Mouse (Mus musculus) megakaryocyte-erythroid progenitor cell, adult 5-6 weeks (primary cell): ENCODE results near the gene Hnrnph2. TPM values are rescaled to one million over a fixed set of nuclear protein-coding genes. Genes with fewer than 3 reads are reported as not detected.

ENCODE experiments used
- total RNA-seq, 2 experiments: library from RNA; stranded (forward) in 1 of 2; stranded (reverse) in 1 of 2; fragments of 200-1000, 215-1000 nt in 1 of 2; fragments of >200 nt in 1 of 2; fragmentation: Nextera tagmentation in 1 of 2; gene quantifications; 2 replicates each; pipeline ENCODE4 v1.2.3; 2014 to 2017

Gene Hnrnph2
- total RNA-seq, 2 experiments from 2014 or later = 79.5 to 145 TPM

Other genes with a start within 250 kb of the Hnrnph2 start
- gene Drp2, start 196.6 kb upstream of the Hnrnph2 start, total RNA-seq (2014; fragmentation: Nextera tagmentation) = 0.87 TPM in 1 of 2 replicates, not detected in the other
- gene Drp2, start 196.6 kb upstream of the Hnrnph2 start, total RNA-seq (2017) = 0.05 and 0.53 TPM in 2 replicates
- gene Taf7l, start 124.7 kb upstream of the Hnrnph2 start, total RNA-seq (2014; fragmentation: Nextera tagmentation) = not detected in 2 replicates
- not detected in 2 replicates for gene Taf7l, start 124.7 kb upstream of the Hnrnph2 start, total RNA-seq (2017)
- 123 and 148 TPM in 2 replicates for gene Timm8a1, start 59.3 kb upstream of the Hnrnph2 start, total RNA-seq (2014; fragmentation: Nextera tagmentation)
- 214 and 241 TPM in 2 replicates for gene Timm8a1, start 59.3 kb upstream of the Hnrnph2 start, total RNA-seq (2017)
- gene Btk, start 17.6 kb upstream of the Hnrnph2 start, total RNA-seq (2014; fragmentation: Nextera tagmentation) = 52.5 and 52.7 TPM in 2 replicates
- gene Btk, start 17.6 kb upstream of the Hnrnph2 start, total RNA-seq (2017) = 116 and 120 TPM in 2 replicates
- 2,126 and 2,307 TPM in 2 replicates for gene Rpl36a, start 15.5 kb upstream of the Hnrnph2 start, total RNA-seq (2014; fragmentation: Nextera tagmentation)
- 7,427 and 9,426 TPM in 2 replicates for gene Rpl36a, start 15.5 kb upstream of the Hnrnph2 start, total RNA-seq (2017)
- gene Gla, start 54 bp upstream of the Hnrnph2 start, total RNA-seq (2014; fragmentation: Nextera tagmentation) = 0.87 and 2.3 TPM in 2 replicates
- 5.5 and 6.1 TPM in 2 replicates for gene Gla, start 54 bp upstream of the Hnrnph2 start, total RNA-seq (2017)
- 0.30 TPM in 1 of 2 replicates, not detected in the other for gene Armcx4, start 85.3 kb downstream of the Hnrnph2 start, total RNA-seq (2014; fragmentation: Nextera tagmentation)
- gene Armcx4, start 85.3 kb downstream of the Hnrnph2 start, total RNA-seq (2017) = 0.05 and 0.34 TPM in 2 replicates
- 4.4 and 4.5 TPM in 2 replicates for gene Armcx1, start 116.8 kb downstream of the Hnrnph2 start, total RNA-seq (2014; fragmentation: Nextera tagmentation)
- gene Armcx1, start 116.8 kb downstream of the Hnrnph2 start, total RNA-seq (2017) = 10.6 and 19.0 TPM in 2 replicates
- gene Armcx6, start 150.2 kb downstream of the Hnrnph2 start, total RNA-seq (2014; fragmentation: Nextera tagmentation) = 5.5 and 11.5 TPM in 2 replicates
- 5.4 and 11.2 TPM in 2 replicates for gene Armcx6, start 150.2 kb downstream of the Hnrnph2 start, total RNA-seq (2017)
- 14.6 and 21.8 TPM in 2 replicates for gene Armcx3, start 155.4 kb downstream of the Hnrnph2 start, total RNA-seq (2014; fragmentation: Nextera tagmentation)
- gene Armcx3, start 155.4 kb downstream of the Hnrnph2 start, total RNA-seq (2017) = 13.5 and 16.2 TPM in 2 replicates
- gene Armcx2, start 208.0 kb downstream of the Hnrnph2 start, total RNA-seq (2014; fragmentation: Nextera tagmentation) = 10.5 and 13.6 TPM in 2 replicates
- gene Armcx2, start 208.0 kb downstream of the Hnrnph2 start, total RNA-seq (2017) = 4.5 and 8.9 TPM in 2 replicates